Comparison of ENCODE assay signal across 38 mouse cellular contexts in the genomic region with DNA sequence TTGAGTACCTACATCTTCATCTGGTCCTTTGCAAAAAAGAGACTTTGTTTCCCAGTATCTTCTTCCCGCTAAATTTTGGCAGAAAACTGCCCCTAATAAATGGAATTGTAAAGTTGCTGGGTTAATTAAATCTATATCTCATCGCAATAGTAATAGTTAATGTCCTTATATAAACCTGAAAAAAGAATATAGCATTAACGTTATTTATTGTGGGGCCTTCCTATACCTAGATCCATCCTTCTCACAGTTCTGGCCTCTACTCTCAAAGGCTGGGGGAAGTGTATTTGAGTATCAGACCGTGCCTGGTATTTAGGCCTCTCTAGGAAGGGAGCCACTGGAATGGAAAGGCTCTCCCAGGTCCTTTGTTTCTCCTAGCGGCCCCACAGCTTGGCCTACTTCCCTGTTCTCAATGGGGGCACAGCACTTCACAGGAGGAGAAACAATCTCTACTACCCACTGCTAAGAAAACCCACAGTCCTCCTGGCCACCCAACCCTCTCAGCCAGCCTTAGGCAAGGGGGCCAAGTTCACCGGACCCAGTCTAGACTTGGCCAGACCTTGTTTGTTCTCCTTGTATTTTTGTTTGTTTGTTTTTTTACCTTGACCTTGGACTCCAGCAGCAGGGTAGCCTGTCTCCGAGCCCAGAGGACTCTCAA. TPM values are rescaled to one million over a fixed set of nuclear protein-coding genes. Genes with fewer than 3 reads are reported as not detected.
DNase-seq lines count a peak whose midpoint lies in the region; ATAC-seq lines count a peak whose summit lies in the region.
"Had no signal": no experiment of that assay in that cellular context is flagged by ENCODE, and none has a peak within 500 bp of the region (broad histone marks: within the 10 kb centered on the region; RNA-seq: fewer than 3 reads in every experiment).

No protein-coding gene starts in this region.

- H3K9me3 ChIP-seq in hindbrain, embryonic 11.5 days (ENCODE audit: control insufficient read depth, low read length), result no peaks in the 10 kb centered on the region
- H3K9me3 ChIP-seq in hindbrain, embryonic 13.5 days, result no peaks in the 10 kb centered on the region
- no peaks in the 10 kb centered on the region for H3K9me3 ChIP-seq in embryonic facial prominence, embryonic 10.5 days
- H3K9me3 ChIP-seq: embryonic facial prominence, embryonic 13.5 days; neural tube, embryonic 13.5 days had no signal

- no peak overlapping the region for H3K9ac ChIP-seq in hindbrain, embryonic 11.5 days (ENCODE audit: low read depth, low read length)
- no peak overlapping the region for H3K9ac ChIP-seq in hindbrain, embryonic 13.5 days
- H3K9ac ChIP-seq: embryonic facial prominence, embryonic 13.5 days; forebrain, postnatal 0 days; hindbrain, embryonic 14.5 days; liver, embryonic 14.5 days; neural tube, embryonic 13.5 days had no signal

- H3K4me3 ChIP-seq in hindbrain, embryonic 11.5 days (ENCODE audit: low read depth, low read length), result no peak overlapping the region
- no peak overlapping the region for H3K4me3 ChIP-seq in hindbrain, embryonic 13.5 days
- H3K4me3 ChIP-seq in embryonic facial prominence, embryonic 10.5 days, result no peak overlapping the region
- H3K4me3 ChIP-seq: embryonic facial prominence, embryonic 13.5 days; layer of hippocampus, adult 2 months; neural tube, embryonic 13.5 days had no signal

- peak; percentile 44 for DNase-seq in hindbrain, embryonic 11.5 days (ENCODE audit: low spot score)
- DNase-seq in embryo, embryonic 10.5 days (ENCODE audit: low spot score), result peak; percentile 41
- peak; percentile 28 for DNase-seq in embryonic facial prominence, embryonic 10.5 days (ENCODE audit: low spot score)
- DNase-seq in retina, embryonic 14.5 days (ENCODE audit: low spot score), result peak; percentile 50
- DNase-seq in adrenal gland, postnatal 36 days, result no peak
- DNase-seq in spleen, postnatal 36 days (ENCODE audit: low spot score in 2 of 2), result no peak
- DNase-seq: adrenal gland, postnatal 14 days; cerebellum, adult 11-12 months; cerebellum, postnatal 10 days; forebrain, postnatal 0 days; gastrocnemius, postnatal 10 days; heart, postnatal 14 days; kidney, adult 2 months; kidney, postnatal 36 days; left cerebral cortex, postnatal 4 days; liver; lung, adult 2 months; lung, postnatal 10 days; right cerebral cortex, postnatal 4 days; thymus, adult 2 months had no signal

- no peak overlapping the region for H3K27ac ChIP-seq in hindbrain, embryonic 11.5 days (ENCODE audit: low read depth, low read length)
- no peak overlapping the region for H3K27ac ChIP-seq in hindbrain, embryonic 13.5 days
- H3K27ac ChIP-seq in embryonic facial prominence, embryonic 10.5 days (replicated peaks), result no peak overlapping the region
- H3K27ac ChIP-seq: embryonic facial prominence, embryonic 13.5 days; hindbrain, embryonic 14.5 days; layer of hippocampus, adult 2 months; liver, embryonic 14.5 days; macrophage; neural tube, embryonic 13.5 days had no signal

- H3K4me2 ChIP-seq in hindbrain, embryonic 11.5 days (replicated peaks; ENCODE audit: low read depth, low read length), result no peak overlapping the region
- no peak overlapping the region for H3K4me2 ChIP-seq in hindbrain, embryonic 13.5 days
- H3K4me2 ChIP-seq: embryonic facial prominence, embryonic 13.5 days; hindbrain, embryonic 14.5 days; neural tube, embryonic 13.5 days had no signal

- 3% methylated on average over 7 of the region's 7 CpGs for WGBS in hindbrain, embryonic 11.5 days
- 2% methylated on average over 7 of the region's 7 CpGs for WGBS in hindbrain, embryonic 13.5 days
- 3% methylated on average over 7 of the region's 7 CpGs for WGBS in embryonic facial prominence, embryonic 10.5 days

- peaks cover 92% of the 10 kb centered on the region for H3K27me3 ChIP-seq in hindbrain, embryonic 11.5 days (ENCODE audit: control insufficient read depth, insufficient read depth, low read length)
- H3K27me3 ChIP-seq in hindbrain, embryonic 13.5 days, result peaks cover 96% of the 10 kb centered on the region
- H3K27me3 ChIP-seq in embryonic facial prominence, embryonic 10.5 days (replicated peaks; ENCODE audit: low read depth, poor library complexity, severe bottlenecking), result peaks cover 100% of the 10 kb centered on the region

- 0 out of 2 replicates have a peak, but pooled peaks cover 2% of the 10 kb centered on the region for H3K4me1 ChIP-seq in hindbrain, embryonic 11.5 days (replicated peaks; ENCODE audit: control insufficient read depth, insufficient read depth, low read length)
- peaks cover 2% of the 10 kb centered on the region; the same call in 1 of the 2 replicates for H3K4me1 ChIP-seq in hindbrain, embryonic 13.5 days (replicated peaks)
- H3K4me1 ChIP-seq in embryonic facial prominence, embryonic 10.5 days, result peaks cover 12% of the 10 kb centered on the region; the same call in 1 of the 2 replicates

- no peak for ATAC-seq in hindbrain, embryonic 11.5 days (ENCODE audit: low FRiP score)
- no peak for ATAC-seq in hindbrain, embryonic 13.5 days (ENCODE audit: low FRiP score)
- ATAC-seq: CD4-positive, CD25-positive, alpha-beta regulatory T cell, adult 4 months; forebrain, postnatal 0 days; inflammation-experienced regulatory T-cells, adult 6 months; midbrain, embryonic 16.5 days had no signal

- H3K36me3 ChIP-seq in hindbrain, embryonic 11.5 days (ENCODE audit: control insufficient read depth, insufficient read depth, low read length), result no peaks in the 10 kb centered on the region
- H3K36me3 ChIP-seq in hindbrain, embryonic 13.5 days, result no peaks in the 10 kb centered on the region
- H3K36me3 ChIP-seq in embryonic facial prominence, embryonic 10.5 days (replicated peaks), result no peaks in the 10 kb centered on the region
- H3K36me3 ChIP-seq: embryonic facial prominence, embryonic 13.5 days; neural tube, embryonic 13.5 days had no signal

RNA-seq across cellular contexts. Expression of a gene that starts 2.2 kb away (rescaled TPM):
- polyA plus RNA-seq in hindbrain, embryonic 11.5 days (2014; fragmentation: Nextera tagmentation; extraction: Ambion mirVana), result 0.11 and 0.48 TPM in 2 replicates
- polyA plus RNA-seq in hindbrain, embryonic 13.5 days (2015; fragmentation: Nextera tagmentation; extraction: Ambion mirVana), result not detected in 2 replicates
- 0.08 TPM in 1 of 2 replicates, not detected in the other for polyA plus RNA-seq in embryonic facial prominence, embryonic 10.5 days (2016; fragmentation: Nextera tagmentation; extraction: Ambion mirVana)
- total RNA-seq in adrenal gland, postnatal 36 days (2021), result not detected
- total RNA-seq: adrenal gland, postnatal 14 days; common myeloid progenitor, adult 5-6 weeks; forebrain, postnatal 0 days; gastrocnemius, postnatal 10 days; heart, postnatal 14 days; layer of hippocampus, adult 2 months; layer of hippocampus, postnatal 14 days; left cerebral cortex, postnatal 4 days; megakaryocyte-erythroid progenitor cell, adult 5-6 weeks had no signal
- polyA plus RNA-seq: CD4-positive, CD25-positive, alpha-beta regulatory T cell, adult 4 months; forebrain, embryonic 11.5 days; forebrain, postnatal 0 days; gonadal fat pad, adult 2 months; heart, embryonic 14.5 days; hindbrain, embryonic 14.5 days; inflammation-experienced regulatory T-cells, adult 6 months; kidney, adult 2 months; kidney, embryonic 16.5 days; liver, embryonic 14.5 days; lung, adult 2 months; macrophage; midbrain, embryonic 16.5 days; spleen, adult 2 months; thymus, adult 2 months had no signal

RNA-seq across cellular contexts. Expression of a gene that starts 17.8 kb away (rescaled TPM):
- not detected in 2 replicates for polyA plus RNA-seq in hindbrain, embryonic 11.5 days (2014; fragmentation: Nextera tagmentation; extraction: Ambion mirVana)
- not detected in 2 replicates for polyA plus RNA-seq in hindbrain, embryonic 13.5 days (2015; fragmentation: Nextera tagmentation; extraction: Ambion mirVana)
- not detected in 2 replicates for polyA plus RNA-seq in embryonic facial prominence, embryonic 10.5 days (2016; fragmentation: Nextera tagmentation; extraction: Ambion mirVana)
- not detected for total RNA-seq in adrenal gland, postnatal 36 days (2021)
- total RNA-seq: adrenal gland, postnatal 14 days; common myeloid progenitor, adult 5-6 weeks; forebrain, postnatal 0 days; gastrocnemius, postnatal 10 days; heart, postnatal 14 days; layer of hippocampus, adult 2 months; layer of hippocampus, postnatal 14 days; left cerebral cortex, postnatal 4 days; megakaryocyte-erythroid progenitor cell, adult 5-6 weeks had no signal
- polyA plus RNA-seq: CD4-positive, CD25-positive, alpha-beta regulatory T cell, adult 4 months; embryonic facial prominence, embryonic 13.5 days; forebrain, embryonic 11.5 days; forebrain, postnatal 0 days; gonadal fat pad, adult 2 months; heart, embryonic 14.5 days; hindbrain, embryonic 14.5 days; inflammation-experienced regulatory T-cells, adult 6 months; kidney, adult 2 months; kidney, embryonic 16.5 days; liver, embryonic 14.5 days; lung, adult 2 months; macrophage; midbrain, embryonic 16.5 days; spleen, adult 2 months; thymus, adult 2 months had no signal

RNA-seq across cellular contexts. Expression of a gene that starts 35.5 kb away (rescaled TPM):
- not detected in 2 replicates for polyA plus RNA-seq in hindbrain, embryonic 11.5 days (2014; fragmentation: Nextera tagmentation; extraction: Ambion mirVana)
- not detected in 2 replicates for polyA plus RNA-seq in hindbrain, embryonic 13.5 days (2015; fragmentation: Nextera tagmentation; extraction: Ambion mirVana)
- polyA plus RNA-seq in embryonic facial prominence, embryonic 10.5 days (2016; fragmentation: Nextera tagmentation; extraction: Ambion mirVana), result not detected in 2 replicates
- total RNA-seq in adrenal gland, postnatal 36 days (2021), result not detected
- total RNA-seq: adrenal gland, postnatal 14 days; common myeloid progenitor, adult 5-6 weeks; forebrain, postnatal 0 days; heart, postnatal 14 days; layer of hippocampus, adult 2 months; layer of hippocampus, postnatal 14 days; left cerebral cortex, postnatal 4 days; megakaryocyte-erythroid progenitor cell, adult 5-6 weeks had no signal
- polyA plus RNA-seq: CD4-positive, CD25-positive, alpha-beta regulatory T cell, adult 4 months; embryonic facial prominence, embryonic 13.5 days; forebrain, embryonic 11.5 days; forebrain, postnatal 0 days; heart, embryonic 14.5 days; hindbrain, embryonic 14.5 days; inflammation-experienced regulatory T-cells, adult 6 months; liver, embryonic 14.5 days; lung, adult 2 months; macrophage; midbrain, embryonic 16.5 days; spleen, adult 2 months had no signal

RNA-seq across cellular contexts. Expression of a gene that starts 47.9 kb away (rescaled TPM):
- polyA plus RNA-seq in hindbrain, embryonic 11.5 days (2014; fragmentation: Nextera tagmentation; extraction: Ambion mirVana), result not detected in 2 replicates
- not detected in 2 replicates for polyA plus RNA-seq in hindbrain, embryonic 13.5 days (2015; fragmentation: Nextera tagmentation; extraction: Ambion mirVana)
- polyA plus RNA-seq in embryonic facial prominence, embryonic 10.5 days (2016; fragmentation: Nextera tagmentation; extraction: Ambion mirVana), result not detected in 2 replicates
- under 1 TPM; 0.17 to 0.20 TPM for total RNA-seq in adrenal gland, postnatal 36 days (2021)
- total RNA-seq: common myeloid progenitor, adult 5-6 weeks; forebrain, postnatal 0 days; heart, postnatal 14 days; layer of hippocampus, adult 2 months; layer of hippocampus, postnatal 14 days; left cerebral cortex, postnatal 4 days; megakaryocyte-erythroid progenitor cell, adult 5-6 weeks had no signal
- polyA plus RNA-seq: CD4-positive, CD25-positive, alpha-beta regulatory T cell, adult 4 months; forebrain, embryonic 11.5 days; forebrain, postnatal 0 days; heart, embryonic 14.5 days; hindbrain, embryonic 14.5 days; inflammation-experienced regulatory T-cells, adult 6 months; liver, embryonic 14.5 days; lung, adult 2 months; macrophage; midbrain, embryonic 16.5 days; spleen, adult 2 months had no signal

RNA-seq across cellular contexts. Expression of a gene that starts 48.5 kb away (rescaled TPM):
- 21.0 and 21.6 TPM in 2 replicates for polyA plus RNA-seq in hindbrain, embryonic 11.5 days (2014; fragmentation: Nextera tagmentation; extraction: Ambion mirVana)
- 32.3 and 39.2 TPM in 2 replicates for polyA plus RNA-seq in hindbrain, embryonic 13.5 days (2015; fragmentation: Nextera tagmentation; extraction: Ambion mirVana)
- polyA plus RNA-seq in embryonic facial prominence, embryonic 10.5 days (2016; fragmentation: Nextera tagmentation; extraction: Ambion mirVana), result 0.07 and 0.18 TPM in 2 replicates
- total RNA-seq in adrenal gland, postnatal 36 days (2021), result 1 to 10 TPM; 5.7 to 6.2 TPM
- total RNA-seq: common myeloid progenitor, adult 5-6 weeks; forebrain, postnatal 0 days; heart, postnatal 14 days; layer of hippocampus, adult 2 months; layer of hippocampus, postnatal 14 days; left cerebral cortex, postnatal 4 days; megakaryocyte-erythroid progenitor cell, adult 5-6 weeks had no signal
- polyA plus RNA-seq: CD4-positive, CD25-positive, alpha-beta regulatory T cell, adult 4 months; forebrain, embryonic 11.5 days; forebrain, postnatal 0 days; inflammation-experienced regulatory T-cells, adult 6 months; macrophage; midbrain, embryonic 16.5 days had no signal

Comparison
In these comparisons a context has a peak if more than half of its experiments do, and no peak if none do; other contexts are left out.
1. DNase-seq: peak in hindbrain, embryonic 11.5 days (single experiment), embryo, embryonic 10.5 days (single experiment), embryonic facial prominence, embryonic 10.5 days (single experiment) and retina, embryonic 14.5 days (single experiment); none in adrenal gland, postnatal 36 days (0 of 2) and spleen, postnatal 36 days (0 of 2).